In the genomic region with DNA sequence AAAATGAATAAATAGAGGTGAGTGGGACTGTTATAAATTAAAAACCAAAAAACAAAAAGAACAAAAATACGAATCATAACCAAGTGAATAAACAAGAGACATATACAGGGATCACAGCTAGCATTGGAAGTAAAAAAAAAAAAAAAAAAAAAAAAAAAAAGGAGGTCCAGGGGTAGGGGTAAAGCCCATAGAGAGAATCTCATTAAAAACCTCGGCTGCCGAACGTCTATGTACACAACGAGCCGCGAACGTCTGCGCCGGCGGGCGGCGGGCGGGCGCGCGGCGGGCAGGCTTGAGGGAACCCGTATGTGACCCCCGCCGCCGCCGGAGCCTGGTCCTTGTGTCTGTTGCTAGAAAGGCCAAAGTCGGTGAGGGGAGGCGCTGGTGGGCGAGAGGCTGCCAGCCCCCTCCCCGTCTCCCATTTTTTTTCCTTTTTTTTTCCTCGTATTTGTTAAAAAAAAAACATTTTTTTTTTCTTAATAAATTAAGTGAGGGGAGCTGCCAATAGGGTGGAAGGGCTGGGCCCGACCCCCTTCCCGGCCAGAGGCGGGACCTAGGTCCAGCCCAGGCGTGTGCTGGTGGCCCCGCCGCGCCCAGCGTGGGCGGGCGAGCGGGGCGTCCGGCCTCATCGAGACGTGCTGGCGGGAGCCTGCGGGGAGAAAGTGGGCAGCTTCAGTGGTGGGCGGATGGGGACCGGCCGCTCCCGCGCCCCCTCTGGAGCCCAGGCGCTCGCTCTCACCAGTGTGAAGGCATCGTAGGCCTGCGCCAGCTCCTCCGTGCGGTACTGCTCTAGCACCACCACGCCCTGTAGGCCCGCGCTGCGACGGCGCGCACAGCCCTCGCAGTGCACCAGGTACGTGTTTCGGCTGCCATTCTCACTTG, we compare ENCODE assay signal across 8 mouse cellular contexts. TPM values are rescaled to one million over a fixed set of nuclear protein-coding genes. Genes with fewer than 3 reads are reported as not detected.
DNase-seq lines count a peak whose midpoint lies in the region; ATAC-seq and TF ChIP-seq lines count a peak whose summit lies in the region.

No protein-coding gene starts in this region.

- no peak for TF ChIP-seq POLR2A in kidney, adult 2 months (IDR thresholded peaks at IDR 0.05; ENCODE audit: low read depth, low read length)
- TF ChIP-seq POLR2A in testis, adult 2 months (IDR thresholded peaks at IDR 0.05; ENCODE audit: control insufficient read depth, low read depth, low read length), result no peak

- peak; percentile 14 for DNase-seq in kidney, adult 18-20 months
- no peak for DNase-seq in kidney, adult 2 months
- DNase-seq in kidney, postnatal 0 days (ENCODE audit: low spot score), result peak; percentile 41
- no peak for DNase-seq in Muller cell, postnatal 12 days (ENCODE audit: inconsistent ontology term)
- no peak for DNase-seq in spleen, adult 18-20 months

- no peak for ATAC-seq in forebrain, embryonic 13.5 days
- no peak for ATAC-seq in kidney, postnatal 0 days (replicated peaks; ENCODE audit: low FRiP score, low read depth)

- 62% methylated on average over 66 of the region's 66 CpGs for WGBS in kidney, adult 2 months
- 16% methylated on average over 56 of the region's 66 CpGs for WGBS in forebrain, embryonic 13.5 days
- 45% methylated on average over 65 of the region's 66 CpGs for WGBS in kidney, postnatal 0 days

- no peak overlapping the region for H3K27ac ChIP-seq in kidney, adult 2 months (ENCODE audit: insufficient read depth, low read depth, low read length)
- H3K27ac ChIP-seq in brown adipose tissue, adult 24 weeks (replicated peaks; ENCODE audit: low read depth, low read length), result peak overlapping the region; percentile 23; the same call in 1 of the 2 replicates
- no peak overlapping the region for H3K27ac ChIP-seq in forebrain, embryonic 13.5 days
- H3K27ac ChIP-seq in kidney, postnatal 0 days, result no peak overlapping the region
- peak overlapping the region; percentile 67 for H3K27ac ChIP-seq in testis, adult 2 months (ENCODE audit: control insufficient read depth, insufficient read depth, low read depth, low read length)

- no peak for TF ChIP-seq CTCF in kidney, adult 2 months (conservative IDR thresholded peaks at IDR 0.05; ENCODE audit: insufficient read depth, insufficient read length, low read depth, low read length)
- no peak for TF ChIP-seq CTCF in kidney, postnatal 0 days (IDR thresholded peaks at IDR 0.05; ENCODE audit: low read depth)
- no peak for TF ChIP-seq CTCF in testis, adult 2 months (IDR thresholded peaks at IDR 0.05; ENCODE audit: control insufficient read depth, insufficient read depth, insufficient replicate concordance, low read depth, low read length)

- H3K9ac ChIP-seq in forebrain, embryonic 13.5 days, result peak overlapping the region; percentile 39
- H3K9ac ChIP-seq in kidney, postnatal 0 days (ENCODE audit: low read depth, low read length), result no peak overlapping the region

- H3K9me3 ChIP-seq in forebrain, embryonic 13.5 days (replicated peaks), result no peaks in the 10 kb centered on the region
- no peaks in the 10 kb centered on the region for H3K9me3 ChIP-seq in kidney, postnatal 0 days (replicated peaks; ENCODE audit: low read length)

- H3K4me2 ChIP-seq in forebrain, embryonic 13.5 days, result peak overlapping the region; percentile 22; the same call in 1 of the 2 replicates
- peak overlapping the region; percentile 73 for H3K4me2 ChIP-seq in kidney, postnatal 0 days (ENCODE audit: low read length)

- no peaks in the 10 kb centered on the region for H3K27me3 ChIP-seq in kidney, adult 2 months (replicated peaks; ENCODE audit: control insufficient read depth, insufficient read depth, low read length)
- H3K27me3 ChIP-seq in forebrain, embryonic 13.5 days, result peaks cover 30% of the 10 kb centered on the region
- no peaks in the 10 kb centered on the region for H3K27me3 ChIP-seq in kidney, postnatal 0 days (ENCODE audit: insufficient read depth, low read length)
- no peaks in the 10 kb centered on the region for H3K27me3 ChIP-seq in testis, adult 2 months (ENCODE audit: control insufficient read depth, insufficient read depth, low read length)

- peaks cover under 1% of the 10 kb centered on the region; the same call in 1 of the 2 replicates for H3K4me1 ChIP-seq in kidney, adult 2 months (ENCODE audit: control insufficient read depth, insufficient read depth, low read length)
- no peaks in the 10 kb centered on the region; the same call in 1 of the 2 replicates for H3K4me1 ChIP-seq in brown adipose tissue, adult 24 weeks (ENCODE audit: control insufficient read depth, insufficient read depth, insufficient read length, low read length)
- peaks cover 43% of the 10 kb centered on the region for H3K4me1 ChIP-seq in forebrain, embryonic 13.5 days
- H3K4me1 ChIP-seq in kidney, postnatal 0 days (replicated peaks; ENCODE audit: insufficient read depth, low read length), result peaks cover 13% of the 10 kb centered on the region; the same call in 1 of the 2 replicates
- H3K4me1 ChIP-seq in testis, adult 2 months (ENCODE audit: control insufficient read depth, insufficient read depth, low read length), result peaks cover 32% of the 10 kb centered on the region

- H3K36me3 ChIP-seq in kidney, adult 2 months (ENCODE audit: control insufficient read depth, insufficient read depth, low read length), result peaks cover 3% of the 10 kb centered on the region; the same call in 1 of the 2 replicates
- H3K36me3 ChIP-seq in forebrain, embryonic 13.5 days (ENCODE audit: poor library complexity, severe bottlenecking), result peaks cover 68% of the 10 kb centered on the region
- H3K36me3 ChIP-seq in kidney, postnatal 0 days (ENCODE audit: insufficient read depth, low read length), result peaks cover 38% of the 10 kb centered on the region
- H3K36me3 ChIP-seq in testis, adult 2 months (ENCODE audit: control insufficient read depth, insufficient read depth, low read length), result no peaks in the 10 kb centered on the region; the same call in 1 of the 2 replicates

- no peak overlapping the region for H3K4me3 ChIP-seq in kidney, adult 2 months (ENCODE audit: insufficient read depth, low read depth, low read length)
- H3K4me3 ChIP-seq in brown adipose tissue, adult 24 weeks (ENCODE audit: insufficient read depth, low read depth, low read length), result peak overlapping the region; percentile 49
- peak overlapping the region; percentile 17 for H3K4me3 ChIP-seq in forebrain, embryonic 13.5 days
- H3K4me3 ChIP-seq in kidney, postnatal 0 days (replicated peaks; ENCODE audit: low read depth, low read length), result no peak overlapping the region
- H3K4me3 ChIP-seq in testis, adult 2 months (ENCODE audit: control insufficient read depth, low read depth, low read length), result peak overlapping the region; percentile 87

RNA-seq across cellular contexts. Expression of a gene that starts 1.4 kb away (rescaled TPM):
- 25.4 and 25.8 TPM in 2 replicates for polyA plus RNA-seq in kidney, adult 2 months (2012; rRNA removed)
- polyA plus RNA-seq in brown adipose tissue, adult 24 weeks (2012; ENCODE audit: insufficient read depth, insufficient read length, missing spikeins), result 4.1 and 8.3 TPM in 2 replicates
- 6.3 and 6.6 TPM in 2 replicates for polyA plus RNA-seq in forebrain, embryonic 13.5 days (2015; fragmentation: Nextera tagmentation; extraction: Ambion mirVana)
- 55.5 and 61.3 TPM in 2 replicates for polyA plus RNA-seq in kidney, postnatal 0 days (2015; fragmentation: Nextera tagmentation; extraction: Ambion mirVana)
- 2.0 and 2.4 TPM in 2 replicates for polyA plus RNA-seq in testis, adult 2 months (2012; rRNA removed)

RNA-seq across cellular contexts. Expression of a gene that starts 4.0 kb away (rescaled TPM):
- 26.6 and 27.9 TPM in 2 replicates for polyA plus RNA-seq in kidney, adult 2 months (2012; rRNA removed)
- polyA plus RNA-seq in brown adipose tissue, adult 24 weeks (2012; ENCODE audit: insufficient read depth, insufficient read length, missing spikeins), result 16.1 and 18.9 TPM in 2 replicates
- polyA plus RNA-seq in forebrain, embryonic 13.5 days (2015; fragmentation: Nextera tagmentation; extraction: Ambion mirVana), result 45.9 and 48.6 TPM in 2 replicates
- 16.6 and 19.8 TPM in 2 replicates for polyA plus RNA-seq in kidney, postnatal 0 days (2015; fragmentation: Nextera tagmentation; extraction: Ambion mirVana)
- 35.3 and 42.5 TPM in 2 replicates for polyA plus RNA-seq in testis, adult 2 months (2012; rRNA removed)

RNA-seq across cellular contexts. Expression of a gene that starts 4.2 kb away (rescaled TPM):
- 251 and 317 TPM in 2 replicates for polyA plus RNA-seq in kidney, adult 2 months (2012; rRNA removed)
- 249 and 290 TPM in 2 replicates for polyA plus RNA-seq in brown adipose tissue, adult 24 weeks (2012; ENCODE audit: insufficient read depth, insufficient read length, missing spikeins)
- 100.0 and 108 TPM in 2 replicates for polyA plus RNA-seq in forebrain, embryonic 13.5 days (2015; fragmentation: Nextera tagmentation; extraction: Ambion mirVana)
- 183 and 198 TPM in 2 replicates for polyA plus RNA-seq in kidney, postnatal 0 days (2015; fragmentation: Nextera tagmentation; extraction: Ambion mirVana)
- polyA plus RNA-seq in testis, adult 2 months (2012; rRNA removed), result 325 and 343 TPM in 2 replicates

RNA-seq across cellular contexts. Expression of a gene that starts 14.0 kb away (rescaled TPM):
- polyA plus RNA-seq in kidney, adult 2 months (2012; rRNA removed), result 8.8 and 10.5 TPM in 2 replicates
- 13.9 and 16.9 TPM in 2 replicates for polyA plus RNA-seq in brown adipose tissue, adult 24 weeks (2012; ENCODE audit: insufficient read depth, insufficient read length, missing spikeins)
- polyA plus RNA-seq in forebrain, embryonic 13.5 days (2015; fragmentation: Nextera tagmentation; extraction: Ambion mirVana), result 55.4 and 59.3 TPM in 2 replicates
- 23.2 and 26.8 TPM in 2 replicates for polyA plus RNA-seq in kidney, postnatal 0 days (2015; fragmentation: Nextera tagmentation; extraction: Ambion mirVana)
- 8.0 and 8.6 TPM in 2 replicates for polyA plus RNA-seq in testis, adult 2 months (2012; rRNA removed)

RNA-seq across cellular contexts. Expression of a gene that starts 30.2 kb away (rescaled TPM):
- 168 and 175 TPM in 2 replicates for polyA plus RNA-seq in kidney, adult 2 months (2012; rRNA removed)
- polyA plus RNA-seq in brown adipose tissue, adult 24 weeks (2012; ENCODE audit: insufficient read depth, insufficient read length, missing spikeins), result 19.4 and 27.0 TPM in 2 replicates
- polyA plus RNA-seq in forebrain, embryonic 13.5 days (2015; fragmentation: Nextera tagmentation; extraction: Ambion mirVana), result 104 and 106 TPM in 2 replicates
- 38.0 and 42.3 TPM in 2 replicates for polyA plus RNA-seq in kidney, postnatal 0 days (2015; fragmentation: Nextera tagmentation; extraction: Ambion mirVana)
- polyA plus RNA-seq in testis, adult 2 months (2012; rRNA removed), result 49.4 and 52.5 TPM in 2 replicates

Comparison
In these comparisons a context has a peak if more than half of its experiments do, and no peak if none do; other contexts are left out.
1. DNase-seq: peak in kidney, adult 18-20 months (single experiment) and kidney, postnatal 0 days (single experiment); none in kidney, adult 2 months (single experiment), Muller cell, postnatal 12 days (single experiment) and spleen, adult 18-20 months (0 of 2).
2. H3K27ac ChIP-seq: peak in brown adipose tissue, adult 24 weeks (single experiment) and testis, adult 2 months (single experiment); none in kidney, adult 2 months (single experiment), forebrain, embryonic 13.5 days (single experiment) and kidney, postnatal 0 days (single experiment).
3. H3K4me3 ChIP-seq: peak in brown adipose tissue, adult 24 weeks (single experiment), forebrain, embryonic 13.5 days (single experiment) and testis, adult 2 months (single experiment); none in kidney, adult 2 months (single experiment) and kidney, postnatal 0 days (single experiment).